Mouse (Mus musculus): ENCODE measurements around the gene Olfr1080. TPM values are rescaled to one million over a fixed set of nuclear protein-coding genes. Genes with fewer than 3 reads are reported as not detected.
"Not testable (repeated sequence)": the region's sequence is repeated elsewhere in the genome, so short reads cannot be mapped to it uniquely, and the experiment has no call there.

The Olfr1080 gene
- polyA plus RNA-seq (2012; rRNA removed), result not detected in 2 replicates

DNA sequence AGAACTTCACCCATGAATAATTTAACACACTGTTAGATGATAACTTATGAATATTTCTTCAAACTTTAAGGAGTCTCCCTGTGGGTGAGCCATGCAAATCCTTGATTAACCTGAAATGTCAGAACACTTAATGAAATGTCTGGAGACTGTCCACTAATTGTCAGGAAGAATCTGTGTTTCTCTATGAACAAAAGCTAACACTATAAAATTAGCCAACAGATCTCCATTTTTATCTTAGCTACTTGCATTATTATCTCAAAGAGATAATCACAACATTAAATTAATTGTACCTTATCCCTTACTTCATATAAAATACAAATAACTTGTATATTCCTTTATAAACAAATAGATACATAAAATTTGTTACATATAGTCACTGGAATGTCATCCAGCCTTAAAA is at the start of gene Olfr1080:
Gene Olfr1080, minus strand, starts transcription at position 101 of the 400 bp plus-strand sequence.
- not testable (repeated sequence) for H3K4me3 ChIP-seq (ENCODE audit: extremely low read depth, insufficient read depth, insufficient read length); H3K36me3 ChIP-seq (ENCODE audit: control insufficient read depth, insufficient read depth, low read length); H3K27me3 ChIP-seq (ENCODE audit: control insufficient read depth, insufficient read depth, low read length); H3K27ac ChIP-seq (ENCODE audit: insufficient read depth, low read length); DNase-seq (ENCODE audit: low read depth in 1 of 2, low spot score in 2 of 2); H3K4me1 ChIP-seq (ENCODE audit: control insufficient read depth, insufficient read depth, insufficient read length)

DNA sequence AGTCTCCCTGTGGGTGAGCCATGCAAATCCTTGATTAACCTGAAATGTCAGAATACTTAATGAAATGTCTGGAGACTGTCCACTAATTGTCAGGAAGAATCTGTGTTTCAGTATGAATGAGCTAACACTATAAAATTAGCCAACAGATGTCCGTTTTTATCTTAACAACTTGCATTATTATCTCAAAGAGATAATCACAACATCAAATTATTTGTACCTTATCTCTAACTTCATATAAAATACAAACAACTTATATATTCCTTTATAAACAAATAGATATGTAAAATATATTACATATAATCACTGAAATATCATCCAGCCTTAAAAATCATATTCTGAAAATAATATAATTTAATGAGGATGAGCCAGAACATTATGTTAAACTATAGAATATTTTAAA is 40.8 kb upstream of the Olfr1080 start, which contains the start of gene Olfr1082:
Gene Olfr1082, minus strand, starts transcription at position 101 of the 400 bp plus-strand sequence.
- not testable (repeated sequence) for H3K27ac ChIP-seq (ENCODE audit: insufficient read depth, low read length); H3K36me3 ChIP-seq (ENCODE audit: control insufficient read depth, insufficient read depth, low read length); H3K27me3 ChIP-seq (ENCODE audit: control insufficient read depth, insufficient read depth, low read length); H3K4me1 ChIP-seq (ENCODE audit: control insufficient read depth, insufficient read depth, insufficient read length); H3K4me3 ChIP-seq (ENCODE audit: extremely low read depth, insufficient read depth, insufficient read length); DNase-seq (ENCODE audit: low read depth in 1 of 2, low spot score in 2 of 2)
- WGBS, result 50% methylated on average over 1 of the region's 1 CpGs

DNA sequence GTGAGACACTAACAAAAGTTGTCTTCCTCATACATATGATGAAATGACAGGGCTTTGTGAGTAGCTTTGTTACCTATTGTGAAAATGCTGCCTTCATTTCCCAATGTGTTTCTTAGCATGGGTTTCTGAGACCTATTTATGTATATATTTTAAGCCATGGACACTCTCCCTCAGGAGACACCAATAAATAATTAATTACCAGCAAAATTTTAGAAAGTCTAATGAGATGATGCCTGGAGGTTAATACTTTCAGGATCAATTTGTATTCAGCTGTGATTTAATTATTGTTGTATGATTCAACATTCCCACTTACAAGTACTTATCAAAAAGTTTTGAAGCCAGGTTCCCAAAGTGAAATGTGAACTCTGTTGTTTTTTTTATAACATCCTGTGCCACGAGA is 15.7 kb downstream of the Olfr1080 start, which contains the start of gene Olfr1079:
Gene Olfr1079, minus strand, starts transcription at position 101 of the 400 bp plus-strand sequence.
- no peaks in the 10 kb centered on the region for H3K36me3 ChIP-seq (ENCODE audit: control insufficient read depth, insufficient read depth, low read length)
- WGBS, result 57% methylated on average over 1 of the region's 1 CpGs
- no peak within 1 kb of the TSS for H3K27ac ChIP-seq (ENCODE audit: insufficient read depth, low read length)
- no peaks in the 10 kb centered on the region for H3K4me1 ChIP-seq (ENCODE audit: control insufficient read depth, insufficient read depth, insufficient read length)
- TF ChIP-seq POLR2A (IDR thresholded peaks at IDR 0.05; ENCODE audit: low read depth, low read length) (no peak), CTCF (IDR thresholded peaks at IDR 0.05; ENCODE audit: extremely low read depth, insufficient read depth, insufficient read length, insufficient replicate concordance) (no peak)
- no peak for DNase-seq (ENCODE audit: low read depth in 1 of 2, low spot score in 2 of 2)
- H3K4me3 ChIP-seq (ENCODE audit: extremely low read depth, insufficient read depth, insufficient read length), result no peak within 1 kb of the TSS
- no peaks in the 10 kb centered on the region for H3K27me3 ChIP-seq (ENCODE audit: control insufficient read depth, insufficient read depth, low read length)

DNA sequence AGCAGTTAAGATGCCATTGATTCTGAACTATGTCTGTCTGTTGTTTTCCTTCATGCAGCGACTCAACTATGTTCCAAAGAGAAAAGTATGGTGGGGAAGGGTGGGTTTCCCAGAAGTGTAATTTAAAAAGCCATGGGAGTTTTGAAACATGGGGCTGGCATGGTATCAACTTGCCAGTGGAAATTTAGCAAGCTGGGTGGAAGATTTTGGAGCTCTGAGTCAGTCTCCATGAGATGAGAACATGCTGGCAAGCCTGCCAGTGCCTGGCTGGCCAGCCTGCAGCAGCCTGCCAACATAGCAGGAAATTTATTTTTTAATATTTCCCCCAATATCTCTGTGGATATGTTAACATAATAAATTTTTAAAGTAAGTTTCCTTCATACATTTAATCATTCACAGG is 27.0 kb downstream of the Olfr1080 start:
- H3K4me3 ChIP-seq (ENCODE audit: extremely low read depth, insufficient read depth, insufficient read length), result no peak overlapping the region
- H3K27me3 ChIP-seq (ENCODE audit: control insufficient read depth, insufficient read depth, low read length), result no peaks in the 10 kb centered on the region
- no peaks in the 10 kb centered on the region for H3K4me1 ChIP-seq (ENCODE audit: control insufficient read depth, insufficient read depth, insufficient read length)
- no peaks in the 10 kb centered on the region for H3K36me3 ChIP-seq (ENCODE audit: control insufficient read depth, insufficient read depth, low read length)
- no peak overlapping the region for H3K27ac ChIP-seq (ENCODE audit: insufficient read depth, low read length)
- TF ChIP-seq POLR2A (IDR thresholded peaks at IDR 0.05; ENCODE audit: low read depth, low read length) (no peak), CTCF (IDR thresholded peaks at IDR 0.05; ENCODE audit: extremely low read depth, insufficient read depth, insufficient read length, insufficient replicate concordance) (no peak)
- no peak for DNase-seq (ENCODE audit: low read depth in 1 of 2, low spot score in 2 of 2)
- WGBS, result 56% methylated on average over 1 of the region's 1 CpGs

DNA sequence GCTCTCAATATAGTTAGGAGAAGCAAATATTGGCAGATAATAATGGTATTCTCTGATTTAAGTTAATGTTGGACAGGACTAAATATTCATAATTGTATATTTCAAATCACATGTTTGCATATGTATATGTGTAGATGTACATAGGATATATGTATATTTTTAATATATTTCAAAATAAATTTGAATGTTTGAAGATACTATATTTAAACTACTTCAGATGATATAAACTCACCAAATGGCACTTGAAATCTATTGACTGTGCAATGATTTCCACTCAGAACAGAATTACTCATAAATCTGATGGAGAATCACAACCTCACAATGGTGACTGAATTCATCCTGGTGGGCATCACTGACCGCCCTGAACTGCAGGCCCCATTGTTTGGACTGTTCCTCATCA is 49.9 kb downstream of the Olfr1080 start, which contains the start of gene Olfr1076:
Gene Olfr1076, plus strand, starts transcription at position 301 of the 400 bp plus-strand sequence.
- no peaks in the 10 kb centered on the region for H3K36me3 ChIP-seq (ENCODE audit: control insufficient read depth, insufficient read depth, low read length)
- no peak within 1 kb of the TSS for H3K4me3 ChIP-seq (ENCODE audit: extremely low read depth, insufficient read depth, insufficient read length)
- no peak for DNase-seq (ENCODE audit: low read depth in 1 of 2, low spot score in 2 of 2)
- WGBS, result 83% methylated on average over 1 of the region's 1 CpGs
- TF ChIP-seq POLR2A (IDR thresholded peaks at IDR 0.05; ENCODE audit: low read depth, low read length) (no peak), CTCF (IDR thresholded peaks at IDR 0.05; ENCODE audit: extremely low read depth, insufficient read depth, insufficient read length, insufficient replicate concordance) (no peak)
- no peaks in the 10 kb centered on the region for H3K4me1 ChIP-seq (ENCODE audit: control insufficient read depth, insufficient read depth, insufficient read length)
- no peaks in the 10 kb centered on the region for H3K27me3 ChIP-seq (ENCODE audit: control insufficient read depth, insufficient read depth, low read length)
- H3K27ac ChIP-seq (ENCODE audit: insufficient read depth, low read length), result no peak within 1 kb of the TSS

Other genes with a start within 250 kb of the Olfr1080 start
- gene Olfr1053, start 243.0 kb downstream of the Olfr1080 start, polyA plus RNA-seq (2012; rRNA removed), result not detected in 2 replicates
- not detected in 2 replicates for gene Olfr1054, start 222.8 kb downstream of the Olfr1080 start, polyA plus RNA-seq (2012; rRNA removed)
- not detected in 2 replicates for gene Olfr1055, start 208.0 kb downstream of the Olfr1080 start, polyA plus RNA-seq (2012; rRNA removed)
- not detected in 2 replicates for gene Olfr1056, start 195.8 kb downstream of the Olfr1080 start, polyA plus RNA-seq (2012; rRNA removed)
- gene Olfr1057, start 179.8 kb downstream of the Olfr1080 start, polyA plus RNA-seq (2012; rRNA removed), result not detected in 2 replicates
- not detected in 2 replicates for gene Olfr1058, start 169.7 kb downstream of the Olfr1080 start, polyA plus RNA-seq (2012; rRNA removed)
- not detected in 2 replicates for gene Olfr1061, start 144.2 kb downstream of the Olfr1080 start, polyA plus RNA-seq (2012; rRNA removed)
- gene Olfr1062, start 131.5 kb downstream of the Olfr1080 start, polyA plus RNA-seq (2012; rRNA removed), result not detected in 2 replicates
- gene Olfr1065, start 107.6 kb downstream of the Olfr1080 start, polyA plus RNA-seq (2012; rRNA removed), result not detected in 2 replicates
- gene Olfr1066, start 102.0 kb downstream of the Olfr1080 start, polyA plus RNA-seq (2012; rRNA removed), result not detected in 2 replicates
- not detected in 2 replicates for gene Olfr228, start 70.8 kb downstream of the Olfr1080 start, polyA plus RNA-seq (2012; rRNA removed)
- gene Olfr1076, start 49.8 kb downstream of the Olfr1080 start, polyA plus RNA-seq (2012; rRNA removed), result not detected in 2 replicates
- not detected in 2 replicates for gene Olfr1079, start 15.8 kb downstream of the Olfr1080 start, polyA plus RNA-seq (2012; rRNA removed)
- gene Olfr1082, start 40.7 kb upstream of the Olfr1080 start, polyA plus RNA-seq (2012; rRNA removed), result not detected in 2 replicates
- gene Olfr1084, start 81.5 kb upstream of the Olfr1080 start, polyA plus RNA-seq (2012; rRNA removed), result not detected in 2 replicates
- not detected in 2 replicates for gene Olfr1085, start 103.8 kb upstream of the Olfr1080 start, polyA plus RNA-seq (2012; rRNA removed)
- gene Olfr1086, start 121.9 kb upstream of the Olfr1080 start, polyA plus RNA-seq (2012; rRNA removed), result not detected in 2 replicates
- gene Olfr1087, start 140.2 kb upstream of the Olfr1080 start, polyA plus RNA-seq (2012; rRNA removed), result not detected in 2 replicates
- gene Olfr1089, start 175.5 kb upstream of the Olfr1080 start, polyA plus RNA-seq (2012; rRNA removed), result not detected in 2 replicates
- not detected in 2 replicates for gene Olfr1090, start 200.8 kb upstream of the Olfr1080 start, polyA plus RNA-seq (2012; rRNA removed)
- gene Olfr1093, start 224.2 kb upstream of the Olfr1080 start, polyA plus RNA-seq (2012; rRNA removed), result not detected in 2 replicates